Mouse (Mus musculus): ENCODE results near the gene Tbl3. TPM values are rescaled to one million over a fixed set of nuclear protein-coding genes. Genes with fewer than 3 reads are reported as not detected.

Tbl3 gene
- polyA plus RNA-seq, 2 experiments, result 62.1 to 62.8 TPM

DNA sequence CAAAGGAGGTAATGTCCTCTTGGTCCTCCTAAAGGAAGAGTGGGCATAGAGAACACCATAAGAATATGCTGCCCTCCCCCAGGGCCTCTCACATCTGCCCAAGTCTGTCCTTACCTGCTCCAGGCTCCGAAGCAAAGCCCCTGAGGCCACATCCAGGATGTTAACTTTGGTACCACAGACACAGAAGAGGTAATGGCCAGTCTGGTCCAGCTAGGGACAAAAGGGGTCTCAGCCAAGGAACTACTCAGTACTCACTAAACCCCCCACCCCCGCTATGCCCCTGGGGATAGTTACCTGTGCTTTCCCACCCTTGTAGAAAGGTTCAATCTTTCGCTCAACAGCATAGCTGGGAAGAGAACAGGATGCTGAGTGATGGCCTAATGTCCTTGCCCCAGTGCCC, 1.6 kb downstream of the Tbl3 start:
- 95% methylated on average over 3 of the region's 3 CpGs for WGBS
- Histone ChIP-seq H3K9me3 (ENCODE audit: control insufficient read depth, low read length) (no peaks in the 10 kb centered on the region), H3K27ac (replicated peaks; ENCODE audit: low read depth, low read length) (no peak overlapping the region), H3K4me2 (replicated peaks; ENCODE audit: low read depth, low read length, severe bottlenecking) (no peak overlapping the region), H3K4me3 (replicated peaks; ENCODE audit: low read length) (no peak overlapping the region), H3K4me1 (ENCODE audit: control insufficient read depth, insufficient read depth, low read length) (peaks cover 8% of the 10 kb centered on the region; the same call in 1 of the 2 replicates), H3K36me3 (ENCODE audit: control insufficient read depth, insufficient read depth, low read length) (peaks cover 45% of the 10 kb centered on the region), H3K27me3 (ENCODE audit: control insufficient read depth, insufficient read depth, low read length) (no peaks in the 10 kb centered on the region), H3K9ac (ENCODE audit: low read depth, low read length, severe bottlenecking) (no peak overlapping the region)
- DNase-seq (ENCODE audit: low spot score) (no peak), ATAC-seq (ENCODE audit: low FRiP score, low read depth) (no peak)
- TF ChIP-seq POLR2A (IDR thresholded peaks at IDR 0.05; ENCODE audit: borderline replicate concordance, extremely low read depth, insufficient read depth, insufficient read length), result no peak

GRCm38 (mm10) chr17:24701251-24701650, 6.2 kb downstream of the Tbl3 start:
- no peak overlapping the region for H3K4me3 ChIP-seq (replicated peaks; ENCODE audit: low read length)
- H3K4me2 ChIP-seq (replicated peaks; ENCODE audit: low read depth, low read length, severe bottlenecking), result no peak overlapping the region
- TF ChIP-seq POLR2A (IDR thresholded peaks at IDR 0.05; ENCODE audit: borderline replicate concordance, extremely low read depth, insufficient read depth, insufficient read length), result no peak
- no peak for ATAC-seq (ENCODE audit: low FRiP score, low read depth)
- no peak for DNase-seq (ENCODE audit: low spot score)
- peaks cover 60% of the 10 kb centered on the region for H3K36me3 ChIP-seq (ENCODE audit: control insufficient read depth, insufficient read depth, low read length)
- H3K4me1 ChIP-seq (ENCODE audit: control insufficient read depth, insufficient read depth, low read length), result peaks cover 6% of the 10 kb centered on the region
- H3K9me3 ChIP-seq (ENCODE audit: control insufficient read depth, low read length), result no peaks in the 10 kb centered on the region
- H3K27ac ChIP-seq (replicated peaks; ENCODE audit: low read depth, low read length), result no peak overlapping the region
- WGBS, result 89% methylated on average over 9 of the region's 9 CpGs
- H3K9ac ChIP-seq (ENCODE audit: low read depth, low read length, severe bottlenecking), result no peak overlapping the region
- no peaks in the 10 kb centered on the region for H3K27me3 ChIP-seq (ENCODE audit: control insufficient read depth, insufficient read depth, low read length)

- 94% methylated on average over 2 of the region's 2 CpGs for WGBS
Measured at GRCm38 (mm10) chr17:24699473-24699872, 8.0 kb downstream of the Tbl3 start.

GRCm38 (mm10) chr17:24698715-24699114, 8.7 kb downstream of the Tbl3 start:
- H3K4me2 ChIP-seq (replicated peaks; ENCODE audit: low read depth, low read length, severe bottlenecking), result no peak overlapping the region

More at GRCm38 (mm10) chr17:24699473-24699872, 8.0 kb downstream of the Tbl3 start:
- Histone ChIP-seq H3K36me3 (ENCODE audit: control insufficient read depth, insufficient read depth, low read length) (peaks cover 47% of the 10 kb centered on the region), H3K4me3 (replicated peaks; ENCODE audit: low read length) (no peak overlapping the region), H3K9ac (ENCODE audit: low read depth, low read length, severe bottlenecking) (no peak overlapping the region), H3K9me3 (ENCODE audit: control insufficient read depth, low read length) (no peaks in the 10 kb centered on the region), H3K27ac (replicated peaks; ENCODE audit: low read depth, low read length) (no peak overlapping the region), H3K27me3 (ENCODE audit: control insufficient read depth, insufficient read depth, low read length) (no peaks in the 10 kb centered on the region), H3K4me1 (ENCODE audit: control insufficient read depth, insufficient read depth, low read length) (peaks cover 9% of the 10 kb centered on the region), H3K4me2 (replicated peaks; ENCODE audit: low read depth, low read length, severe bottlenecking) (no peak overlapping the region)
- ATAC-seq (ENCODE audit: low FRiP score, low read depth) (no peak), DNase-seq (ENCODE audit: low spot score) (no peak)
- TF ChIP-seq POLR2A (IDR thresholded peaks at IDR 0.05; ENCODE audit: borderline replicate concordance, extremely low read depth, insufficient read depth, insufficient read length), result no peak

DNA sequence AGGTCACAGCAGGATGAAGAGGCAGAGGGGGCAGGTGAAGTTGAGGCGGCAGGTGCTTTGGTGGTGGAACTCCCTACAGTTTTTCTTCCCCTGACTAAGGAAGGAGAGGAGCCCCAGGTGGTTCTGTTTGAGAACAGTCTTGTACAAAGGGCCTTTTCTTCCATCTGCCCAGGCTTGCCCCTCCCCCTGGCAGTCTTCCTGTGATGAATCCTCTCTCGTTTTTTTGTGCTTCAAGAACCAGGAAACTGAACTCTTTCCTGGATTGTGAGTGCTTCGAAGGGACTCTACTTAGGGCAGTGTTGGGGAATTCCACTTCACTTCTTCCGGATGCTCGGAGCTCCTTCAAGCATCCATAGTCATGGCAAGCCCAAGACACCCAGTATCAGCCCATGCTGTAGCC, 9.5 kb downstream of the Tbl3 start:
- TF ChIP-seq POLR2A (IDR thresholded peaks at IDR 0.05; ENCODE audit: borderline replicate concordance, extremely low read depth, insufficient read depth, insufficient read length), result no peak
- no peak overlapping the region for H3K9ac ChIP-seq (ENCODE audit: low read depth, low read length, severe bottlenecking)
- no peak for DNase-seq (ENCODE audit: low spot score)
- no peak for ATAC-seq (ENCODE audit: low FRiP score, low read depth)
- WGBS, result 36% methylated on average over 5 of the region's 5 CpGs
- H3K4me1 ChIP-seq (ENCODE audit: control insufficient read depth, insufficient read depth, low read length), result peaks cover 9% of the 10 kb centered on the region
- no peak overlapping the region for H3K4me3 ChIP-seq (replicated peaks; ENCODE audit: low read length)
- no peak overlapping the region for H3K4me2 ChIP-seq (replicated peaks; ENCODE audit: low read depth, low read length, severe bottlenecking)
- peaks cover 41% of the 10 kb centered on the region for H3K36me3 ChIP-seq (ENCODE audit: control insufficient read depth, insufficient read depth, low read length)
- H3K27ac ChIP-seq (replicated peaks; ENCODE audit: low read depth, low read length), result no peak overlapping the region
- H3K27me3 ChIP-seq (ENCODE audit: control insufficient read depth, insufficient read depth, low read length), result no peaks in the 10 kb centered on the region
- H3K9me3 ChIP-seq (ENCODE audit: control insufficient read depth, low read length), result no peaks in the 10 kb centered on the region

More at GRCm38 (mm10) chr17:24698715-24699114, 8.7 kb downstream of the Tbl3 start:
- Histone ChIP-seq H3K27me3 (ENCODE audit: control insufficient read depth, insufficient read depth, low read length) (no peaks in the 10 kb centered on the region), H3K4me3 (replicated peaks; ENCODE audit: low read length) (no peak overlapping the region), H3K27ac (replicated peaks; ENCODE audit: low read depth, low read length) (no peak overlapping the region), H3K9ac (ENCODE audit: low read depth, low read length, severe bottlenecking) (0 out of 2 replicates have a peak overlapping the region, but pooled peaks have one; percentile 4), H3K4me1 (ENCODE audit: control insufficient read depth, insufficient read depth, low read length) (peaks cover 9% of the 10 kb centered on the region), H3K9me3 (ENCODE audit: control insufficient read depth, low read length) (no peaks in the 10 kb centered on the region), H3K36me3 (ENCODE audit: control insufficient read depth, insufficient read depth, low read length) (peaks cover 40% of the 10 kb centered on the region)
- DNase-seq (ENCODE audit: low spot score) (no peak), ATAC-seq (ENCODE audit: low FRiP score, low read depth) (no peak)
- TF ChIP-seq POLR2A (IDR thresholded peaks at IDR 0.05; ENCODE audit: borderline replicate concordance, extremely low read depth, insufficient read depth, insufficient read length), result no peak
- 68% methylated on average over 9 of the region's 9 CpGs for WGBS

All from limb, embryonic 14.5 days (tissue).